Mouse (Mus musculus) lung, embryonic 15.5 days (tissue): ENCODE data around the gene Olfr1309. TPM values are rescaled to one million over a fixed set of nuclear protein-coding genes. Genes with fewer than 3 reads are reported as not detected.
"Not testable (repeated sequence)": the region's sequence is repeated elsewhere in the genome, so short reads cannot be mapped to it uniquely, and the experiment has no call there.

Experiments
- ATAC-seq: fragments of 200-750 bp; cut with Nextera tagmentation; 2 replicates; pipeline ENCODE4 v1.8.0; 2017; ENCODE audit warnings: moderate number of reproducible peaks, borderline replicate concordance; ENCODE audit not compliant: low FRiP score, low TSS enrichment; ENCODE audit errors: extremely low read depth
- H3K27ac ChIP-seq: fragments of 300-500 bp; sonication (generic); 2 replicates; pipeline ENCODE4 v1.5.1; 2015; ENCODE audit warnings: moderate library complexity, mild to moderate bottlenecking, inconsistent platforms
- H3K27me3 ChIP-seq: fragments of 300-500 bp; sonication (generic); 2 replicates; pipeline ENCODE4 v1.6.1; 2015; ENCODE audit warnings: inconsistent platforms
- H3K36me3 ChIP-seq: fragments of 300-500 bp; sonication (generic); 2 replicates; pipeline ENCODE4 v1.6.1; 2015; ENCODE audit warnings: inconsistent platforms
- H3K4me1 ChIP-seq: fragments of 300-500 bp; sonication (generic); 2 replicates; pipeline ENCODE4 v1.6.1; 2015; ENCODE audit warnings: inconsistent platforms
- H3K4me2 ChIP-seq: fragments of 300-500 bp; sonication (generic); 2 replicates; pipeline ENCODE4 v1.6.1; 2015; ENCODE audit warnings: inconsistent platforms, mild to moderate bottlenecking, moderate library complexity
- H3K4me3 ChIP-seq: fragments of 300-500 bp; sonication (generic); 2 replicates; pipeline ENCODE4 v1.5.1; 2015; ENCODE audit warnings: mild to moderate bottlenecking, inconsistent platforms
- H3K9ac ChIP-seq: fragments of 300-500 bp; sonication (generic); 2 replicates; pipeline ENCODE4 v1.6.1; 2015; ENCODE audit warnings: inconsistent platforms
- H3K9me3 ChIP-seq: fragments of 300-500 bp; sonication (generic); 2 replicates; pipeline ENCODE4 v1.6.1; 2016; ENCODE audit warnings: inconsistent platforms
- WGBS: fragments of 180-500 bp; shearing (Covaris S2); methylation state at CpG from one replicate; pipeline ENCODE4 v1.1.7; 2015; 5-methylcytosine and 5-hydroxymethylcytosine counted together
- polyA plus RNA-seq: library from polyadenylated mRNA; unstranded; fragments of >200 nt; fragmentation: Nextera tagmentation; extraction: Ambion mirVana; gene quantifications from 2 replicates; pipeline ENCODE4 v1.2.1, GENCODE M21; 2015

Olfr1309 gene
- polyA plus RNA-seq = not detected in 2 replicates

DNA sequence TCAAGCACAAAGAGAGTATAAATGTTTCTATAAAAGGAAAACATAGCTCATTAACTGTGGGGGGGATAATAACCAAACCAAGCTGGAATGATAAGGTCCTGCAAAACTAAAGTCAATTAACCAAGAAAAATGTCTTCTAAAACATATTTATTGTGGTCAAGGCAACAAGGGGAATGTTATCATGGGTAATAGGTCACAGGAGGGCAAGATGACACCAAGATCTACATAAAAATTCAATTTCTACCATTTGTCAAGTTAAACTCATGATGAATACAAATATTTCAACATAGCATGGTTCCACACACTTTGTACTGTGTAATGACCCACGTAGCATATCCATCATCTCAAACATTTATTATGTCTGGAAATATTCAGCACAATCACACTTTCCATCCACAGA lies at the start of gene Olfr1309:
Gene Olfr1309, minus strand, starts transcription at position 101 of the 400 bp plus-strand sequence.
- Histone ChIP-seq H3K27ac (no peak within 1 kb of the TSS), H3K4me2 (no peak within 1 kb of the TSS), H3K9ac (no peak within 1 kb of the TSS), H3K4me3 (no peak within 1 kb of the TSS), H3K36me3 (no peaks in the 10 kb centered on the region), H3K4me1 (no peaks in the 10 kb centered on the region), H3K27me3 (no peaks in the 10 kb centered on the region), H3K9me3 (no peaks in the 10 kb centered on the region)
- WGBS = 49% methylated on average over 1 of the region's 1 CpGs
- no peak for ATAC-seq

DNA sequence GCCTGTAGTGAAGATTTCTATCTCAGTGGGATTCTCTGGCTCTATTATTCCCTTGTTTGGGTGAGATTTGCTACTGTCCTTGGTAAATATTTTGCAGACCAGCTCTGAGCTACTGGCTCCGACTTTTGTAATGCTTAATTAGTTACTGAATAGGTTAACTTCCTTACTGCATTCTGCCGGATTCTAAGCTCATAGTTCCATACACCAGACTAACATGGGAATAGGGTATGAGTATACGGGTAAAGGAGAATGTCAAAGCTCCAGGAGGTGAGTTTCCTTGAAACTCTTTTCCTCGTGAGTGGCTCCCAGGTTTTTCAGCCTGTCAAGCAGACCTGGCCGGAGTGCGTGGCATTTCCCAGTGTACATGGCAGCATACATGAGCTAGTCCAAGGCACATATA lies 36.9 kb upstream of the Olfr1309 start:
- 38% methylated on average over 6 of the region's 6 CpGs for WGBS
- ATAC-seq = not testable (repeated sequence)

DNA sequence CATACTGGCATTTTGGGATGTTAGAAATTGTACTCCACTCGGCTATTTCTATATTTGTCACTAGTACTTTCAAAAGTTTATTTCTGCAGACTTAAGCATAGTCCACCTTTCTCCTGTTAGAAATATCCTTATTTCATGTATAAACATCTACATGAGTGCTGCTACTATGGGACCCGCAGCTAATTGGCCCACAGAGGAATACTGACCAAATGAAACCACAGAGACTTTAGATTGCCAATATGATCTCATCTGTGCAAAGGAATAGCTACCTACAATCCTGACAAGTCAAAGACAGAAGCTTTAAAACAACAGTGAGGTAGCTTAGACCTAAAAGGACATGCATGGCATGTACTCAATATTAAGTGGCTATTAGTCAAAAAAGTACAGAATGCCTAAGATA lies 34.2 kb upstream of the Olfr1309 start, which contains the start of gene Olfr1311:
Gene Olfr1311, minus strand, starts transcription at position 101 of the 400 bp plus-strand sequence.
- no peak within 1 kb of the TSS for H3K4me3 ChIP-seq
- H3K27ac ChIP-seq = no peak within 1 kb of the TSS
- 90% methylated on average over 2 of the region's 2 CpGs for WGBS
- no peak within 1 kb of the TSS for H3K4me2 ChIP-seq
- no peaks in the 10 kb centered on the region for H3K27me3 ChIP-seq
- H3K9me3 ChIP-seq = no peaks in the 10 kb centered on the region
- no peak within 1 kb of the TSS for H3K9ac ChIP-seq
- ATAC-seq = no peak
- no peaks in the 10 kb centered on the region for H3K4me1 ChIP-seq
- H3K36me3 ChIP-seq = no peaks in the 10 kb centered on the region

More for the DNA sequence above, 36.9 kb upstream of the Olfr1309 start:
- not testable (repeated sequence) for H3K4me2 ChIP-seq, H3K4me3 ChIP-seq, H3K27ac ChIP-seq, H3K27me3 ChIP-seq, H3K9me3 ChIP-seq, H3K4me1 ChIP-seq, H3K9ac ChIP-seq, H3K36me3 ChIP-seq

DNA sequence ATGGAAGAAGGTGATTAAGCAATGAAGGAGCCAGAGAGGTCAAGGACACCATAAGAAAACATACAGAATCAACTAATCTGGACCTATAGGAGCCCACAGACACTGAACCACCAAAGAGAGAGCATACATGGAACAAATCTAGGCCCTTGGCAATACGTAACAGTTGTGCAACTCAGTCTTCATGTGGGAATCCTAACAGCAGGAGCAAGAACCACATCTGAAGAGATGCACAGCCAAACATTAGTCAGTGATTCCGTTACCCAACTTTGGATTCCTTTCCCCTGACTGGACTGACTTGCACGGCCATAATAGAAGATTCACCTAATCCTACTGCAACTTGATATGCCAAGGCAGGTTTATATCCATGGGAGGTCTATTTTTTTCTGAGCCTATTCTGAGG lies 24.8 kb upstream of the Olfr1309 start:
- WGBS = 82% methylated on average over 3 of the region's 3 CpGs
- H3K9me3 ChIP-seq = no peaks in the 10 kb centered on the region
- no peak overlapping the region for H3K9ac ChIP-seq
- no peak overlapping the region for H3K4me3 ChIP-seq
- no peaks in the 10 kb centered on the region for H3K27me3 ChIP-seq
- no peak for ATAC-seq
- no peaks in the 10 kb centered on the region for H3K4me1 ChIP-seq
- no peak overlapping the region for H3K4me2 ChIP-seq
- no peak overlapping the region for H3K27ac ChIP-seq
- no peaks in the 10 kb centered on the region for H3K36me3 ChIP-seq

DNA sequence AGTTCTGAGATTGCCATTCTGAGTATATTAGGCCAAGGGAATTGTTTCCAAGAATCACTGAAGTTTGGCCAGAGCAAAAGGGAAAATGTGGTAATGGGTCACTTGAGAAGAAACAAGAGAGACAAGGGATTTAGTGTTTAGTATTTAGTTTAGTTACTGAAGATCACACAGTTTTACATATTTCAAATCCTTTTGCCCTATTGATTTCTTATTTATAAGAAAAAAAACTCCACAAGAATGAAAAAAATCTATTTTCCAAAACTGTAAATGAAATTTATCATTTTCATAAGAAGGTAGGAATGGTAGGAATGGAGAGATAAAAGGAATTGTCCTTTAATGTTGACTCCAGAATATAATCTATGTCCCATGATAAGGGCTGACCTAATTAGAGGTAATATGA lies 22.5 kb upstream of the Olfr1309 start, which contains the start of gene Olfr1310:
Gene Olfr1310, minus strand, starts transcription at position 101 of the 400 bp plus-strand sequence.
- Histone ChIP-seq H3K9me3 (no peaks in the 10 kb centered on the region), H3K4me1 (no peaks in the 10 kb centered on the region), H3K9ac (no peak within 1 kb of the TSS), H3K27ac (no peak within 1 kb of the TSS), H3K4me3 (no peak within 1 kb of the TSS), H3K27me3 (no peaks in the 10 kb centered on the region), H3K36me3 (no peaks in the 10 kb centered on the region), H3K4me2 (no peak within 1 kb of the TSS)
- no peak for ATAC-seq

DNA sequence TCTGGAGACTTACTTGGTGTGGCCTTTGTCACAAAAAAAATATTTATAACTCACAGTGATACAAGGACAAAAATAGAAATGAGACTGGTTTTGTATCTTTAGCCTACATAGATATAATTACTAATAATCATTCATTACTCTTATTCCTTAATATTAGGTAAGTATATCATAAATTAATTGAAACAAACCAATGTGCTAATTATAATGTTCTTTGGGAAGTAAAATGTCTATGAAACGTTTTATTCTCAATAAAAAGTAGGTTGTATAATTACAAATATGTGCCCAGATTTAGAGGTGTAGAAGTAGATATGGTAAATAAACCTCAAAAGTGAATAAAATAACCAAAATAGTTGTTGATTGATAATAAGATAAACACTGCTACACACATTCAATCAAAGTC lies 25.2 kb downstream of the Olfr1309 start, which contains the start of gene Olfr1308:
Gene Olfr1308, minus strand, starts transcription at position 101 of the 400 bp plus-strand sequence.
- Histone ChIP-seq H3K36me3 (no peaks in the 10 kb centered on the region), H3K27ac (no peak within 1 kb of the TSS), H3K9me3 (no peaks in the 10 kb centered on the region), H3K4me1 (no peaks in the 10 kb centered on the region), H3K4me2 (no peak within 1 kb of the TSS), H3K4me3 (no peak within 1 kb of the TSS), H3K9ac (no peak within 1 kb of the TSS), H3K27me3 (no peaks in the 10 kb centered on the region)
- WGBS = 30% methylated on average over 1 of the region's 1 CpGs
- no peak for ATAC-seq

DNA sequence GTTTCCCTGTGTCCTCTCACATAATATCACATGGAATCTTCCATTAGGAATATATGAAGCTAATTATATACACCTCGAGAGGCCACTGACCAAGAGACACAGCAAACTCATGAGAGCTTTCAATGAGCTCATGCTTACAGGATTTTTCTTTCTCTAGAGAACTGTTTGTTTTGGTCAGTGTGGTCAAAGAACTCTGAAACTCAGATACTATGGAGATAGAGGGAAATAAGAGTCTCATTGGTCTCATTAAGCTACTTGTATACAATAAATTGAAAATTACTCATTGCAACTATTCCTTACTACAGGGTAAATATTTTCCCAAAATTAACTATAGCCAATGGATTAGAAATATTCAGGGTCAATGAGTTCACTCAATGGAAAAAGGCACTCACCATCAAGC lies 40.7 kb downstream of the Olfr1309 start, which contains the start of gene Olfr1307:
Gene Olfr1307, minus strand, starts transcription at position 101 of the 400 bp plus-strand sequence.
- WGBS = 69% methylated on average over 1 of the region's 1 CpGs
- H3K27me3 ChIP-seq = no peaks in the 10 kb centered on the region

More for the DNA sequence above, 40.7 kb downstream of the Olfr1309 start, which contains the start of gene Olfr1307:
- Histone ChIP-seq H3K4me2 (no peak within 1 kb of the TSS), H3K4me1 (no peaks in the 10 kb centered on the region), H3K36me3 (no peaks in the 10 kb centered on the region), H3K4me3 (no peak within 1 kb of the TSS), H3K9ac (no peak within 1 kb of the TSS), H3K9me3 (no peaks in the 10 kb centered on the region), H3K27ac (no peak within 1 kb of the TSS)
- no peak for ATAC-seq

Other genes starting within 250 kb of the Olfr1309 start
- gene Olfr1301, start 239.3 kb downstream of the Olfr1309 start, polyA plus RNA-seq = not detected in 2 replicates
- gene Olfr1302, start 212.9 kb downstream of the Olfr1309 start, polyA plus RNA-seq = not detected in 2 replicates
- not detected in 2 replicates for gene Olfr1303, start 169.9 kb downstream of the Olfr1309 start, polyA plus RNA-seq
- not detected in 2 replicates for gene Olfr1305, start 113.1 kb downstream of the Olfr1309 start, polyA plus RNA-seq
- gene Olfr1306, start 74.0 kb downstream of the Olfr1309 start, polyA plus RNA-seq = not detected in 2 replicates
- 0.01 TPM in 1 of 2 replicates, not detected in the other for gene Olfr1307, start 40.8 kb downstream of the Olfr1309 start, polyA plus RNA-seq
- gene Olfr1308, start 25.3 kb downstream of the Olfr1309 start, polyA plus RNA-seq = not detected in 2 replicates
- not detected in 2 replicates for gene Olfr1310, start 22.4 kb upstream of the Olfr1309 start, polyA plus RNA-seq
- not detected in 2 replicates for gene Olfr1311, start 34.1 kb upstream of the Olfr1309 start, polyA plus RNA-seq
- not detected in 2 replicates for gene Olfr1312, start 60.0 kb upstream of the Olfr1309 start, polyA plus RNA-seq
- gene Olfr1313, start 87.6 kb upstream of the Olfr1309 start, polyA plus RNA-seq = not detected in 2 replicates
- gene Olfr1314, start 106.5 kb upstream of the Olfr1309 start, polyA plus RNA-seq = not detected in 2 replicates
- not detected in 2 replicates for gene Olfr1315-ps1, start 125.2 kb upstream of the Olfr1309 start, polyA plus RNA-seq
- not detected in 2 replicates for gene Olfr1316, start 144.7 kb upstream of the Olfr1309 start, polyA plus RNA-seq
- not detected in 2 replicates for gene Olfr1317, start 150.0 kb upstream of the Olfr1309 start, polyA plus RNA-seq
- not detected in 2 replicates for gene Olfr1318, start 163.9 kb upstream of the Olfr1309 start, polyA plus RNA-seq
- 16.3 and 17.3 TPM in 2 replicates for gene Lpcat4, start 249.2 kb upstream of the Olfr1309 start, polyA plus RNA-seq